Mouse (Mus musculus) heart, embryonic 14.5 days (tissue): ENCODE results near the gene Plekhn1. TPM values are rescaled to one million over a fixed set of nuclear protein-coding genes. Genes with fewer than 3 reads are reported as not detected.
A peak's percentile ranks its signal among the peaks of the same experiment; 100 is the strongest.

ENCODE experiments used
- ATAC-seq: fragments of 200-750 bp; cut with Nextera tagmentation; 2 replicates; pipeline ENCODE4 v1.8.0; 2017; ENCODE audit warnings: low read depth, moderate TSS enrichment; ENCODE audit not compliant: insufficient number of reproducible peaks, insufficient read depth, low FRiP score
- H3K27ac ChIP-seq, 2 experiments: fragments of 200-500 bp in 1 of 2; fragments of 300-500 bp in 1 of 2; sonication (generic) in 1 of 2; replicated peaks in 1 of 2; 2 replicates each; pipeline ENCODE4 v1.5.1; 2012 to 2014; ENCODE audit warnings: low read depth in 2 of 2, low read length in 2 of 2, control low read depth in 1 of 2, mild to moderate bottlenecking in 1 of 2, mixed read lengths in 1 of 2; ENCODE audit not compliant: control insufficient read depth in 1 of 2, insufficient read depth in 1 of 2
- H3K27me3 ChIP-seq: fragments of 300-500 bp; sonication (generic); 2 replicates; pipeline ENCODE4 v1.6.1; 2014; ENCODE audit warnings: mild to moderate bottlenecking, low read length, control low read depth; ENCODE audit not compliant: control insufficient read depth, insufficient read depth
- H3K36me3 ChIP-seq: fragments of 300-500 bp; sonication (generic); 2 replicates; pipeline ENCODE4 v1.6.1; 2014; ENCODE audit warnings: mild to moderate bottlenecking, control low read depth, low read length, mixed read lengths; ENCODE audit not compliant: control insufficient read depth, insufficient read depth
- H3K4me1 ChIP-seq, 2 experiments: fragments of 200-500 bp in 1 of 2; fragments of 300-500 bp in 1 of 2; sonication (generic) in 1 of 2; 2 replicates each; pipeline ENCODE4 v1.6.1; 2012 to 2014; ENCODE audit warnings: low read length in 2 of 2, control low read depth in 1 of 2, mixed read lengths in 1 of 2; ENCODE audit not compliant: control insufficient read depth in 2 of 2, insufficient read depth in 2 of 2
- H3K4me2 ChIP-seq: fragments of 300-500 bp; sonication (generic); 2 replicates; pipeline ENCODE4 v1.6.1; 2014; ENCODE audit warnings: mild to moderate bottlenecking, low read length
- H3K4me3 ChIP-seq, 2 experiments: fragments of 200-500 bp in 1 of 2; fragments of 300-500 bp in 1 of 2; sonication (generic) in 1 of 2; 2 replicates each; pipeline ENCODE4 v1.5.1; 2012 to 2014; ENCODE audit warnings: low read length in 2 of 2, mild to moderate bottlenecking in 2 of 2, control low read depth in 1 of 2, low read depth in 1 of 2, moderate library complexity in 1 of 2; ENCODE audit not compliant: control insufficient read depth in 1 of 2, insufficient read depth in 1 of 2
- H3K9ac ChIP-seq: fragments of 300-500 bp; sonication (generic); 2 replicates; pipeline ENCODE4 v1.6.1; 2014; ENCODE audit warnings: mild to moderate bottlenecking, low read length
- H3K9me3 ChIP-seq: fragments of 300-500 bp; sonication (generic); 2 replicates; pipeline ENCODE4 v1.6.1; 2016; ENCODE audit warnings: low read length, control low read depth; ENCODE audit not compliant: control insufficient read depth
- WGBS: fragments of 180-500 bp; shearing (Covaris S2); extraction: QIAGEN DNeasy Blood & Tissue Kit; methylation state at CpG from one replicate; pipeline ENCODE4 v1.1.7; 2014; 5-methylcytosine and 5-hydroxymethylcytosine counted together
- polyA plus RNA-seq: library from polyadenylated mRNA; unstranded; fragments of >200 nt; fragmentation: Nextera tagmentation; extraction: Ambion mirVana; gene quantifications from 2 replicates; pipeline ENCODE4 v1.2.1, GENCODE M21; 2014

The Plekhn1 gene
- polyA plus RNA-seq, 1 experiment from 2014 or later: 15.3 TPM

DNA sequence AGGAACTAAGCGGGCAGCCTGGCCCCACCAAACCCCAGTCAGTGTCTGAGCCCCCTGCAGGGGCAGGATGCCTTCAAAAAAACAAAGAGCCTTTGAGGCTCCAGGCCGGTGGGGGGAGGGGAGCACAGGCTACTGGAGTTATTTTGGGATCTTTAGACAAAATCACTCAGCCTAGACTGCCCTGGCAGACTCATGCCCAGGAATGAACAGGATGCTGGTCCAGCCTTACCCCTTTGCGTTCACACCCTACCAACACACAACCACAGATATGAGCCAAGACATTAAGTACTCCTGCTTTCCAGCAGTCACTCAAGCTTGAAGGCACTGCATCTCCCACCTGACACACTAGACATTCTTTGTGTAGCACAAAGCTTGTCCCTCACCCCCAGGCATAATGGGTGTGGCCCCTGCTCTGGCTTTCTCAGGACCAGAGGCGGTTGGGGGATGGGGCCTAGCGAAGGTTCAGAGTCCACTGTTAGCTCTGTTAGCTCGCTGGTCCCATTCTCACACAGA is 45.8 kb downstream of the Plekhn1 start:
- peaks cover 52% of the 10 kb centered on the region for H3K36me3 ChIP-seq
- no peaks in the 10 kb centered on the region for H3K9me3 ChIP-seq
- H3K4me3 ChIP-seq: no peak overlapping the region
- H3K4me1 ChIP-seq: peaks cover 51 to 79% of the 10 kb centered on the region in 2 experiments
- H3K4me2 ChIP-seq: peak overlapping the region; percentile 34
- 20% methylated on average over 6 of the region's 6 CpGs for WGBS
- H3K27ac ChIP-seq: peak overlapping the region; percentile 37 to 72
- peak overlapping the region; percentile 46; the same call in 1 of the 2 replicates for H3K9ac ChIP-seq
- ATAC-seq: no peak
- no peaks in the 10 kb centered on the region for H3K27me3 ChIP-seq

DNA sequence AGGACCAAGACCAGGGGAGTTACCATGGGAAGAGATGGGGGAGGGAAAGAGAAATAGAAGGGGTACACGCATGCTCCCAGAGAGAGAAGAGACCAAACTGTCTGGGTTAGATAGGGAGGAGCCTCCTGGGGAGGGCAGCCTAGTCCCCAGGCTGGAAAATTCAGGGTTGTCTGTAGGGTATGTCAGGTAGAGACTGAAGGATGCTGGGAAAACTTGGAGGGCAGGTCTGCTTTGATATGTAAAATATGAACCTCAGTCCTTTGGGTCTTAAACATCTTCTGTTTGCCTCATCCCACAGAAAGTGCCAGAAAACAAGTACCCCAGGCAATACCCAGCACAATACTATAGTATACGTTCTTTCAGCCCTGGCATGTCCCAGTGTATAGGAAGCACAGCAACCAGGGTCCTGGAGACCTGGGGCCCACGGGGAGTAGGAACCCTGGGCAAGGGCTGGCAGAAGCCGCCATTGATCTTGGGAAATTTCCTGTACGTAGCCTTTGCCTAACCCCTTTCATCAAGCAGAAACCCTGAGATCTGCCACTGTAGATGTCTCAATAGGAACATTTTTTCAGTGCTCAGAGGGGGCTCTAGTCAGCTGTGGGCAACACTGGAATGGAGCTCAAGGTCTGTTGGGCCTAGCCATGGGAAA is 46.4 kb downstream of the Plekhn1 start:
- Histone ChIP-seq H3K4me3 (no peak overlapping the region), H3K27me3 (no peaks in the 10 kb centered on the region), H3K9me3 (no peaks in the 10 kb centered on the region), H3K9ac (0 out of 2 replicates have a peak overlapping the region, but pooled peaks have one; percentile 46), H3K4me1 (peaks cover 45 to 74% of the 10 kb centered on the region in 2 experiments), H3K36me3 (peaks cover 52% of the 10 kb centered on the region), H3K4me2 (peak overlapping the region; percentile 34), H3K27ac (peak overlapping the region; percentile 34 to 72; a peak in 3 of 4 replicates)
- 67% methylated on average over 5 of the region's 5 CpGs for WGBS
- no peak for ATAC-seq

DNA sequence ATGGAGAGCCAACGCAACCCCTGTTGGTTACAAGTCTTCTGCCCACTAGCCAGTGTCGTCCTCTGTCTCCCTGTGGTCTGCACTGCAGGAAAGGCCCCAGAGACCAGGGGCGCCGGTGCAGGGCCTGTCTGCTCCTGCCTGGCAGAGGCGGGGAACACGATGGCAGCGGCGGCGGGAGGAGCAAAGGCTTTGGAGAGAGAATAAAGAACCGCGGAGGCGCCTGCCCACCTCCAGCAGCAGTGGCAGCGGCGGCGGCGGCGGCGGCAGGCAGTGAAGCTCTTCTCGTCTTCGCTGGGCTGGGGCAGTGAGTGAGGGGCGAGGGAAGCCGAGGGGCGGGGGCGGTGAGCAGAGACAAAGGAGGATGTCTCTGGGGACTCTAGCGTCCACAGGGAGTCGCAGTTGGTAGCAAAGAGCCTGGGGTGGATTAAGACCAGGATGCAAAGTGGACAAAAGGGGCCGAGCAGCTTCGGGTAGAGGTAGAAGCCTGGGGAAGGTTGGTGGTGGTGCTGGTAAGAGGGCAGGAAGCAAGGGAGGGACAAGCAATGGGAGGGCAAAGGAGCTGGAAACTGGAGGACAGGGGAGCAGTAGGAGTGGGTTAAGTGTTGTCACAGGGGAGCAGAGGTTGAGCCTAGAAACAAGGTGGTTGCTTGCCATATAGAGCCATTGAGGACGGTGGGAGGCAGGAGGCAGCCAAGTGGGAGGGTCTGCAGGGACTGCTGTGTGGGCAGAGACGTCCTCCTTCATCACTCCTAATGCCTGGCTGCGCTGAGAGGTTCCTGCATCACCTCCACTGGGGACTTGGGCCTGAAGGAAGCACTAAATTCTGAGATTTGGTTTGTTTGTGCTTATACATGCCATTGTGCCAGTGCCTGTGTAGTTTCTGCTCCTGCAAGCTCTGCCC is 48.5 kb downstream of the Plekhn1 start:
- 13% methylated on average over 31 of the region's 31 CpGs for WGBS
- Histone ChIP-seq H3K9ac (peak overlapping the region; percentile 63), H3K9me3 (no peaks in the 10 kb centered on the region), H3K36me3 (peaks cover 54% of the 10 kb centered on the region), H3K27ac (peak overlapping the region in 1 of 2 experiments; percentile 51; a peak in 2 of 4 replicates), H3K27me3 (no peaks in the 10 kb centered on the region), H3K4me2 (peak overlapping the region; percentile 67), H3K4me3 (peak overlapping the region; percentile 18 to 31), H3K4me1 (peaks cover 35 to 60% of the 10 kb centered on the region in 2 experiments)
- no peak for ATAC-seq

DNA sequence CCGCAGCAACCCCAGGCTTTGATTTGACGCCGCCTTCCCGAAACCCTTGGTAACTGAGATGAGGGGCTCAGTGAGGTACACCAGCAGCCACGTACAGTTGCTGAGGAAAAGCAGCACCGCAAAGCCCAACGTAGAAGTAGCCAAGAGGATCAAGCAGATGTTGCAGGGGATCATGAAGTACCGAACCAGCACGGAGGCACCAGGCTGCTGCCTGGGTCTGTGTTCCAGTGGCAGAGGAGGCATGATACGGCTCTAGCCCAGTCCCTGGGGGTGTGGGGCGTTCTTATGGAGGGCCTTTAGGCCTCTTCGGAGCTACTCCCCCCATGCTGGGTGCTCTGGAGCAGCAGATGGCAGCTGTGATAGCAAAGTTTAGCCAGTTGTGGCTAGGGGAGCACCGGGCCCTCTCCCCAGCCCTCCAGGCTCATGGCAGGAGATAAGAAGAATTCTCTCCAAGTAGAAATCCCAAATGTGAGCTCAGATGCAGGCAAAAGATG is 49.2 kb downstream of the Plekhn1 start:
- peak overlapping the region; percentile 67 for H3K4me2 ChIP-seq

DNA sequence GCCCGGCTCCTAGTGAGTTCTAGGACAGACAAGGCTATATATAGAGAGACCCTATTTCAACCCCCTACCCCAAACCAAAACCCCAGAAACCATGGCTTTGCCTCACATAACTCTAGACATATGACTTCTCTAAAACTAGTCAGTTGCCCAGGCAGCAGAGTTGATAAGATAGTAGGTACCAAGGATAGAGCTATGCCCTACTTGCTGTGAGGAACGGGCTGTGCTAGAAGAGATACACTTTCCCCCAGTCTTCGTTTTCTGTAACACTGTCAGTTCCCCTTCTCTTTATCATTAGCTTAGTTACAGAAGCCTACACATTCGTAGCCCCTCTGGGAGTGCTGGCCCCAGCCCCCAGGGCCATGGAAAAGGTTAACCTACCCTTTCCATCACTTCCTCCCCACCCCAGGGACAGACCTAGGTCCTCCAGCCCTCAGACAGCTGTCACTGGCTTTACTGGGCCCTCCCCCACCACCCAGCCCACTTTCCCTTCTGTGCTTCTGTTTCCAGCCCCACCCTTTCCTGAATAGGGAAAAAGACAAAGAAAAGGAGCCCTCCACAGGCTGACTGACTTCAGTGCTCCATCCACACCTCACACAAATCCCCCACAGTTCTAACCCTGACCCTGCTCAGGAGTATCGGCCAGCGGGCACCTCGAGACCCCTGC is 50.2 kb downstream of the Plekhn1 start:
- Histone ChIP-seq H3K27ac (peak overlapping the region in 1 of 2 experiments; percentile 47; a peak in 1 of 4 replicates), H3K4me3 (no peak overlapping the region), H3K9ac (no peak overlapping the region), H3K27me3 (no peaks in the 10 kb centered on the region), H3K36me3 (peaks cover 47% of the 10 kb centered on the region), H3K4me1 (peaks cover 26 to 50% of the 10 kb centered on the region in 2 experiments), H3K4me2 (peak overlapping the region; percentile 67; the same call in 1 of the 2 replicates), H3K9me3 (no peaks in the 10 kb centered on the region)
- 57% methylated on average over 7 of the region's 7 CpGs for WGBS
- peak; percentile 59 for ATAC-seq

More for the DNA sequence above, 49.2 kb downstream of the Plekhn1 start:
- 73% methylated on average over 13 of the region's 13 CpGs for WGBS
- H3K9me3 ChIP-seq: no peaks in the 10 kb centered on the region
- H3K4me1 ChIP-seq: peaks cover 35 to 60% of the 10 kb centered on the region in 2 experiments
- no peak for ATAC-seq
- H3K36me3 ChIP-seq: peaks cover 52% of the 10 kb centered on the region
- H3K27me3 ChIP-seq: no peaks in the 10 kb centered on the region
- H3K4me3 ChIP-seq: peak overlapping the region; percentile 18 to 31
- H3K27ac ChIP-seq: peak overlapping the region in 1 of 2 experiments; percentile 51; a peak in 1 of 4 replicates
- peak overlapping the region; percentile 63 for H3K9ac ChIP-seq

DNA sequence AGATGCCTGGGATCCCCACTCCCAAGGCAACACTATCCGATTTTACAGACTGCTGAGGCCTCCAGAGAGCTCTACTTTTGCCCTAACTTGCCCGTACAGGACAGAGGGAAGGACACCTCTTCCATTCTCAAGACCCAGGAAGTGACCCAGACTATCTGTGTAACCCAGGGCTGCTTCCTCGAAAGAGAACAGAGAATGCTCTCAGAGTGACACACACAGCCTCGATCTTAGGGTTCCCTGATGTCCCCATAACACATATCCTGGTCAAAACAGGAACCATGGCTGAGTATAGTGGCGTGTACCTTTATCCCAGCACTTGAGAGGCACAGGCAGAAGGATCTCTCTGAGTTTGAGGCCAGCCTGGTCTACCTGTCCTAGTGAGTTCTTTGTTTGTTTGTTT is 50.9 kb downstream of the Plekhn1 start:
- no peak for ATAC-seq
- Histone ChIP-seq H3K4me2 (no peak overlapping the region), H3K4me3 (no peak overlapping the region), H3K36me3 (peaks cover 52% of the 10 kb centered on the region), H3K4me1 (peaks cover 19 to 43% of the 10 kb centered on the region in 2 experiments), H3K27ac (no peak overlapping the region), H3K9ac (no peak overlapping the region), H3K27me3 (no peaks in the 10 kb centered on the region), H3K9me3 (no peaks in the 10 kb centered on the region)
- 77% methylated on average over 5 of the region's 5 CpGs for WGBS

DNA sequence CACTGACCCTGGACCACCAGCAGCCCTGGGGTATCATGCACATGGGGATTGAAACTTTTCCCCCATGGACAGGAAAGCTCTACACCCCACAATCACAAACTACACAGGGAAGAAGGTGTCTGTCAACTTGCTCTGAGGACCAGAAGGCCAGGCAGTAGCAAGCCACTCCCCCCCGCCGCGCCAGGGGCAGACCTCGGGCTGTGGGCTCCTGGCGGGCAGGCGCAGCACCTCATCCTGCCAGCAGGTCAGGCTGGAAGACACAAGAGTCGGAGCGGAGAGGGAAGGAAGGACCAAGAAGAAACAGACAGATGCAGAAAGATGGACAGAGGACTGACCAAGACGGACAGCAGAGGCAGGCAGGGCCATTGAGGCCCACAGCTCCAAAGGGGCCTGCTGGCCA is 57.0 kb downstream of the Plekhn1 start:
- no peak overlapping the region for H3K4me3 ChIP-seq
- H3K9me3 ChIP-seq: no peaks in the 10 kb centered on the region
- H3K4me2 ChIP-seq: no peak overlapping the region
- H3K27ac ChIP-seq: no peak overlapping the region
- no peaks in the 10 kb centered on the region for H3K4me1 ChIP-seq
- WGBS: 92% methylated on average over 9 of the region's 9 CpGs
- peaks cover 85% of the 10 kb centered on the region for H3K36me3 ChIP-seq
- no peak for ATAC-seq
- H3K27me3 ChIP-seq: no peaks in the 10 kb centered on the region
- no peak overlapping the region for H3K9ac ChIP-seq
